Mouse (Mus musculus): Measurements from ENCODE around the gene Vars2.

Gene Vars2

GRCm38 (mm10) chr17:35626537-35626936 lies 40.9 kb downstream of the Vars2 start, which contains the start of gene Gm9573:
Gene Gm9573, minus strand, starts transcription at chr17:35626637.
- DNase-seq = no peak

GRCm38 (mm10) chr17:35617127-35617526 lies 50.3 kb downstream of the Vars2 start:
- no peak for DNase-seq

Measured in lung, postnatal 36 days (tissue).